Mouse (Mus musculus) forebrain, postnatal 0 days (tissue): ENCODE results near the gene Trim66. TPM values are rescaled to one million over a fixed set of nuclear protein-coding genes. Genes with fewer than 3 reads are reported as not detected.

ENCODE experiments used
- ATAC-seq: fragments of 200-750 bp; cut with Nextera tagmentation; 2 replicates; pipeline ENCODE4 v1.8.0; 2017; ENCODE audit warnings: mild to moderate bottlenecking, moderate library complexity
- DNase-seq: peaks from one replicate; pipeline ENCODE4 v3.0.0-alpha.2; 2015
- H3K27ac ChIP-seq: fragments of 300-500 bp; sonication (generic); 2 replicates; pipeline ENCODE4 v1.5.1; 2014; ENCODE audit warnings: low read depth, mild to moderate bottlenecking, antibody characterized with exemption, low read length, moderate library complexity, mixed read lengths
- H3K27me3 ChIP-seq: fragments of 300-500 bp; sonication (generic); 2 replicates; pipeline ENCODE4 v1.6.1; 2014; ENCODE audit warnings: mild to moderate bottlenecking, low read length, mixed read lengths; ENCODE audit not compliant: insufficient read depth
- H3K36me3 ChIP-seq: fragments of 300-500 bp; sonication (generic); 2 replicates; pipeline ENCODE4 v1.6.1; 2014; ENCODE audit warnings: mild to moderate bottlenecking, moderate library complexity; ENCODE audit not compliant: insufficient read depth
- H3K4me1 ChIP-seq: fragments of 300-500 bp; sonication (generic); 2 replicates; pipeline ENCODE4 v1.6.1; 2014; ENCODE audit warnings: antibody characterized with exemption; ENCODE audit not compliant: insufficient read depth
- H3K4me2 ChIP-seq: fragments of 300-500 bp; sonication (generic); 2 replicates; pipeline ENCODE4 v1.6.1; 2014; ENCODE audit warnings: low read depth, mild to moderate bottlenecking, moderate library complexity
- H3K4me3 ChIP-seq: fragments of 300-500 bp; sonication (generic); 2 replicates; pipeline ENCODE4 v1.5.1; 2014; ENCODE audit warnings: low read depth, low read length, mixed read lengths
- H3K9ac ChIP-seq: fragments of 300-500 bp; sonication (generic); 2 replicates; pipeline ENCODE4 v1.6.1; 2014; ENCODE audit warnings: mild to moderate bottlenecking
- H3K9me3 ChIP-seq: fragments of 300-500 bp; sonication (generic); 2 replicates; pipeline ENCODE4 v1.6.1; 2016; ENCODE audit warnings: low read length
- CTCF ChIP-seq: sonication (generic); IDR thresholded peaks from 2 replicates; pipeline ENCODE4 v1.5.1; 2016; ENCODE audit warnings: antibody characterized with exemption, control low read depth, low read depth
- WGBS: fragments of 180-500 bp; shearing (Covaris S2); extraction: QIAGEN DNeasy Blood & Tissue Kit; methylation state at CpG from one replicate; pipeline ENCODE4 v1.1.7; 2014; 5-methylcytosine and 5-hydroxymethylcytosine counted together
- polyA plus RNA-seq: library from polyadenylated mRNA; unstranded; fragments of >200 nt; fragmentation: Nextera tagmentation; extraction: Ambion mirVana; gene quantifications from 2 replicates; pipeline ENCODE4 v1.2.1, GENCODE M21; 2015
- total RNA-seq: library from RNA; depleted of rRNA; stranded (reverse); fragments of >200 nt; gene quantifications from 2 replicates; pipeline ENCODE4 v1.2.3, GENCODE M21; 2014

The Trim66 gene
- total and polyA plus RNA-seq, 2 experiments from 2014 or later = 0.41 to 3.9 TPM

- Histone ChIP-seq H3K27me3 (no peaks in the 10 kb centered on the region), H3K27ac (no peak overlapping the region), H3K9ac (no peak overlapping the region), H3K4me2 (no peak overlapping the region), H3K4me1 (no peaks in the 10 kb centered on the region), H3K9me3 (no peaks in the 10 kb centered on the region), H3K4me3 (no peak overlapping the region), H3K36me3 (no peaks in the 10 kb centered on the region)
- DNase-seq (no peak), ATAC-seq (no peak)
- WGBS = 62% methylated on average over 5 of the region's 5 CpGs
- TF ChIP-seq CTCF = no peak
These were observed 23.7 kb downstream of the Trim66 start for GRCm38 (mm10) chr7:109484221-109484620.

- Histone ChIP-seq H3K36me3 (no peaks in the 10 kb centered on the region), H3K27ac (no peak overlapping the region), H3K9ac (no peak overlapping the region), H3K4me3 (no peak overlapping the region), H3K27me3 (no peaks in the 10 kb centered on the region), H3K9me3 (no peaks in the 10 kb centered on the region), H3K4me1 (no peaks in the 10 kb centered on the region), H3K4me2 (no peak overlapping the region)
- WGBS = 19% methylated on average over 7 of the region's 7 CpGs
- ATAC-seq (peak; percentile 83), DNase-seq (peak; percentile 52)
- TF ChIP-seq CTCF = peak; percentile 39
These were observed 27.2 kb downstream of the Trim66 start for GRCm38 (mm10) chr7:109480765-109481197.

- Histone ChIP-seq H3K4me1 (no peaks in the 10 kb centered on the region), H3K27ac (no peak overlapping the region), H3K36me3 (no peaks in the 10 kb centered on the region), H3K4me2 (no peak overlapping the region), H3K4me3 (no peak overlapping the region), H3K9me3 (no peaks in the 10 kb centered on the region), H3K9ac (no peak overlapping the region), H3K27me3 (no peaks in the 10 kb centered on the region)
- DNase-seq = no peak
- 81% methylated on average over 3 of the region's 3 CpGs for WGBS
- no peak for TF ChIP-seq CTCF
- no peak for ATAC-seq
These were observed 30.0 kb downstream of the Trim66 start for GRCm38 (mm10) chr7:109477926-109478325.

- Histone ChIP-seq H3K4me1 (no peaks in the 10 kb centered on the region), H3K4me2 (no peak overlapping the region), H3K4me3 (no peak overlapping the region), H3K9ac (no peak overlapping the region), H3K36me3 (no peaks in the 10 kb centered on the region), H3K27me3 (no peaks in the 10 kb centered on the region), H3K27ac (no peak overlapping the region), H3K9me3 (no peaks in the 10 kb centered on the region)
- no peak for DNase-seq
- no peak for TF ChIP-seq CTCF
- WGBS = 60% methylated on average over 4 of the region's 4 CpGs
- ATAC-seq = no peak; the same call in 1 of the 2 replicates
These were observed 37.2 kb downstream of the Trim66 start for GRCm38 (mm10) chr7:109470700-109471099.

GRCm38 (mm10) chr7:109468262-109468701 lies 39.7 kb downstream of the Trim66 start:
- Histone ChIP-seq H3K4me3 (no peak overlapping the region), H3K4me2 (no peak overlapping the region), H3K27me3 (no peaks in the 10 kb centered on the region), H3K27ac (no peak overlapping the region), H3K36me3 (no peaks in the 10 kb centered on the region), H3K9me3 (no peaks in the 10 kb centered on the region), H3K4me1 (no peaks in the 10 kb centered on the region), H3K9ac (no peak overlapping the region)
- no peak for TF ChIP-seq CTCF
- no peak for ATAC-seq
- WGBS = 33% methylated on average over 6 of the region's 6 CpGs
- no peak for DNase-seq

- no peaks in the 10 kb centered on the region for H3K4me1 ChIP-seq
- no peak overlapping the region for H3K4me3 ChIP-seq
- no peaks in the 10 kb centered on the region for H3K27me3 ChIP-seq
- no peak overlapping the region for H3K4me2 ChIP-seq
- ATAC-seq (no peak), DNase-seq (no peak)
- no peak overlapping the region for H3K27ac ChIP-seq
- H3K9me3 ChIP-seq = no peaks in the 10 kb centered on the region
- 46% methylated on average over 2 of the region's 2 CpGs for WGBS
- H3K9ac ChIP-seq = no peak overlapping the region
- H3K36me3 ChIP-seq = no peaks in the 10 kb centered on the region
- no peak for TF ChIP-seq CTCF
These were observed 40.3 kb downstream of the Trim66 start for GRCm38 (mm10) chr7:109467591-109467990.

GRCm38 (mm10) chr7:109460698-109461097 lies 47.2 kb downstream of the Trim66 start:
- no peak overlapping the region for H3K27ac ChIP-seq
- DNase-seq (no peak), ATAC-seq (no peak)
- no peaks in the 10 kb centered on the region for H3K9me3 ChIP-seq
- no peak overlapping the region for H3K4me2 ChIP-seq
- no peaks in the 10 kb centered on the region for H3K4me1 ChIP-seq
- H3K4me3 ChIP-seq = no peak overlapping the region
- WGBS = 89% methylated on average over 8 of the region's 8 CpGs
- H3K27me3 ChIP-seq = no peaks in the 10 kb centered on the region
- no peak for TF ChIP-seq CTCF
- H3K9ac ChIP-seq = no peak overlapping the region
- H3K36me3 ChIP-seq = no peaks in the 10 kb centered on the region
